Comparison of ENCODE assay signal across 8 mouse cellular contexts in the genomic region with DNA sequence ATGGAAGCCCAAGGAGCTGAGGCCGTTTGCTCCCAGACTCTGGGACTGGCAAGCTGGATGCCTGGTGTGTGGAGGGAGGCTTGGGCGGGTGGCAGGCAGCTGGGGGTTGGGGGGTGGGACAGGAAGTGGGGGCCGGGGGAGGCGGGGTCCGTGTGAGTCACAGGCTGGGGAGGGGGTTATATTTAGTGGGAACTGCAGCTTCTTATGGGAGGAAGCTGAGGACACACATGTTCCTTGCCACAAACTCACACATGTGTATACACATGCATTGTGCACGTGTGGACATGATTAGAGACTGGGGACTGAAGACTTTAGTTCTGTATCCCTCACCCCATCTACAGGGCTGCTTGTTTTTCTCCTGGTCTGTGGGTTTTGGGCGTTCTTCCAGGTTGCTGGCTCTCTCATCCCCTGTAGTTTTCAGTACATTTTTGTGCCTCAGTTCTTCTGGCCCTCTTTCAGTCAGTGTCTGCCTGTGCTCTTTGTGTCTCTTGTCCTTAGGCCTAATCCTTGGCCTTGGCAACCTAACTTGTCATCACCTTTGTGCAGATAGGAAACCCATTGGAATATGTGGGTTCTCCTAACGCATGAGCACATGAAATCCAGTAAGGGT. TPM values are rescaled to one million over a fixed set of nuclear protein-coding genes. Genes with fewer than 3 reads are reported as not detected.
DNase-seq lines count a peak whose midpoint lies in the region; ATAC-seq and TF ChIP-seq lines count a peak whose summit lies in the region.

No protein-coding gene starts in this region.

- no peak for TF ChIP-seq POLR2A in lung, adult 2 months (IDR thresholded peaks at IDR 0.05; ENCODE audit: borderline replicate concordance, extremely low read depth, low read depth, low read length)

- no peaks in the 10 kb centered on the region for H3K36me3 ChIP-seq in lung, embryonic 16.5 days (ENCODE audit: control insufficient read depth, insufficient read depth, low read length)
- no peaks in the 10 kb centered on the region for H3K36me3 ChIP-seq in hindbrain, embryonic 16.5 days (ENCODE audit: control insufficient read depth, insufficient read depth, low read length)
- H3K36me3 ChIP-seq in midbrain, embryonic 15.5 days (replicated peaks), result no peaks in the 10 kb centered on the region

- H3K4me1 ChIP-seq in lung, embryonic 16.5 days (replicated peaks; ENCODE audit: control insufficient read depth, insufficient read depth, low read length), result peaks cover 43% of the 10 kb centered on the region
- H3K4me1 ChIP-seq in lung, adult 2 months (ENCODE audit: control insufficient read depth, insufficient read depth, low read length), result peaks cover 4% of the 10 kb centered on the region
- H3K4me1 ChIP-seq in hindbrain, embryonic 16.5 days (ENCODE audit: control insufficient read depth, insufficient read depth, low read depth, low read length), result peaks cover 57% of the 10 kb centered on the region
- H3K4me1 ChIP-seq in midbrain, embryonic 15.5 days, result peaks cover 72% of the 10 kb centered on the region

- H3K4me3 ChIP-seq in lung, embryonic 16.5 days (ENCODE audit: low read length), result peak overlapping the region; percentile 63
- no peak overlapping the region for H3K4me3 ChIP-seq in lung, adult 2 months (replicated peaks; ENCODE audit: extremely low read depth, low read depth, low read length)
- peak overlapping the region; percentile 77 for H3K4me3 ChIP-seq in hindbrain, embryonic 16.5 days (ENCODE audit: low read length)
- H3K4me3 ChIP-seq in midbrain, embryonic 15.5 days, result peak overlapping the region; percentile 74

- peak overlapping the region; percentile 39; the same call in 1 of the 2 replicates for H3K9ac ChIP-seq in lung, embryonic 16.5 days (ENCODE audit: low read length)
- H3K9ac ChIP-seq in hindbrain, embryonic 16.5 days (ENCODE audit: low read depth, low read length), result peak overlapping the region; percentile 92
- H3K9ac ChIP-seq in midbrain, embryonic 15.5 days, result peak overlapping the region; percentile 81

- H3K4me2 ChIP-seq in lung, embryonic 16.5 days (ENCODE audit: low read depth, low read length), result peak overlapping the region; percentile 92
- peak overlapping the region; percentile 88 for H3K4me2 ChIP-seq in hindbrain, embryonic 16.5 days (ENCODE audit: low read length)
- H3K4me2 ChIP-seq in midbrain, embryonic 15.5 days, result peak overlapping the region; percentile 73

- TF ChIP-seq CTCF in lung, adult 2 months (IDR thresholded peaks at IDR 0.05; ENCODE audit: insufficient read depth, low read length), result no peak

- no peaks in the 10 kb centered on the region for H3K9me3 ChIP-seq in lung, embryonic 16.5 days (ENCODE audit: control insufficient read depth, low read length)
- no peaks in the 10 kb centered on the region for H3K9me3 ChIP-seq in hindbrain, embryonic 16.5 days (ENCODE audit: control insufficient read depth, low read length)
- no peaks in the 10 kb centered on the region for H3K9me3 ChIP-seq in midbrain, embryonic 15.5 days

- no peak for ATAC-seq in lung, embryonic 16.5 days (ENCODE audit: low read depth)
- ATAC-seq in hindbrain, embryonic 16.5 days, result no peak
- no peak for ATAC-seq in midbrain, embryonic 15.5 days (replicated peaks)
- ATAC-seq in megakaryocyte progenitor cell, adult 5-6 weeks (replicated peaks; ENCODE audit: poor library complexity), result no peak

- H3K27ac ChIP-seq in lung, embryonic 16.5 days (ENCODE audit: low read length), result peak overlapping the region; percentile 69
- H3K27ac ChIP-seq in hindbrain, embryonic 16.5 days (ENCODE audit: low read depth, low read length), result peak overlapping the region; percentile 96
- peak overlapping the region; percentile 97 for H3K27ac ChIP-seq in midbrain, embryonic 15.5 days

- WGBS in lung, embryonic 16.5 days, result 14% methylated on average over 8 of the region's 8 CpGs
- 21% methylated on average over 8 of the region's 8 CpGs for WGBS in lung, adult 2 months
- WGBS in hindbrain, embryonic 16.5 days, result 16% methylated on average over 7 of the region's 8 CpGs
- 6% methylated on average over 8 of the region's 8 CpGs for WGBS in midbrain, embryonic 15.5 days

- peak; percentile 13 for DNase-seq in adrenal gland, postnatal 14 days
- DNase-seq in adrenal gland, adult 8-10 months, result no peak
- DNase-seq in lung, adult 2 months, result no peak
- DNase-seq in adrenal gland, postnatal 25 days, result no peak

- 0 out of 2 replicates have a peak, but pooled peaks cover 2% of the 10 kb centered on the region for H3K27me3 ChIP-seq in lung, embryonic 16.5 days (ENCODE audit: control insufficient read depth, insufficient read depth, low read depth, low read length)
- no peaks in the 10 kb centered on the region for H3K27me3 ChIP-seq in hindbrain, embryonic 16.5 days (replicated peaks; ENCODE audit: control insufficient read depth, insufficient read depth, low read length)
- no peaks in the 10 kb centered on the region for H3K27me3 ChIP-seq in midbrain, embryonic 15.5 days (replicated peaks)

RNA-seq across cellular contexts. Expression of a gene that starts 3.4 kb away (rescaled TPM):
- 31.9 and 37.0 TPM in 2 replicates for total RNA-seq in adrenal gland, postnatal 14 days (2021)
- total RNA-seq in adrenal gland, adult 8-10 months (2022), result 10 to 100 TPM; 25.7 to 65.4 (median 45.9) TPM
- 5.5 and 7.9 TPM in 2 replicates for polyA plus RNA-seq in lung, embryonic 16.5 days (2015; fragmentation: Nextera tagmentation; extraction: Ambion mirVana)
- polyA plus RNA-seq in lung, adult 2 months (2012; rRNA removed), result 28.0 and 33.7 TPM in 2 replicates
- polyA plus RNA-seq in hindbrain, embryonic 16.5 days (2015; fragmentation: Nextera tagmentation; extraction: Ambion mirVana), result 23.1 and 23.4 TPM in 2 replicates
- 27.8 and 30.4 TPM in 2 replicates for polyA plus RNA-seq in midbrain, embryonic 15.5 days (2015; fragmentation: Nextera tagmentation; extraction: Ambion mirVana)
- 5.8 and 6.7 TPM in 2 replicates for total RNA-seq in megakaryocyte progenitor cell, adult 5-6 weeks (2015)
- total RNA-seq in megakaryocyte progenitor cell, adult 5-6 weeks (2017), result 3.8 and 4.1 TPM in 2 replicates
- total RNA-seq in adrenal gland, postnatal 25 days (2021), result 30.7 and 31.0 TPM in 2 replicates

RNA-seq across cellular contexts. Expression of a gene that starts 4.9 kb away (rescaled TPM):
- 1,177 and 1,207 TPM in 2 replicates for total RNA-seq in adrenal gland, postnatal 14 days (2021)
- 100 to 1,000 TPM; 323 to 415 (median 392) TPM for total RNA-seq in adrenal gland, adult 8-10 months (2022)
- polyA plus RNA-seq in lung, embryonic 16.5 days (2015; fragmentation: Nextera tagmentation; extraction: Ambion mirVana), result 90.0 and 92.0 TPM in 2 replicates
- 63.1 and 88.6 TPM in 2 replicates for polyA plus RNA-seq in lung, adult 2 months (2012; rRNA removed)
- 66.6 and 69.1 TPM in 2 replicates for polyA plus RNA-seq in hindbrain, embryonic 16.5 days (2015; fragmentation: Nextera tagmentation; extraction: Ambion mirVana)
- 57.2 and 57.6 TPM in 2 replicates for polyA plus RNA-seq in midbrain, embryonic 15.5 days (2015; fragmentation: Nextera tagmentation; extraction: Ambion mirVana)
- total RNA-seq in megakaryocyte progenitor cell, adult 5-6 weeks (2015), result 28.7 and 45.7 TPM in 2 replicates
- 43.6 and 49.1 TPM in 2 replicates for total RNA-seq in megakaryocyte progenitor cell, adult 5-6 weeks (2017)
- 391 and 422 TPM in 2 replicates for total RNA-seq in adrenal gland, postnatal 25 days (2021)

RNA-seq across cellular contexts. Expression of a gene that starts 19.7 kb away (rescaled TPM):
- total RNA-seq in adrenal gland, postnatal 14 days (2021), result 16.0 and 23.1 TPM in 2 replicates
- 10 to 100 TPM; 13.4 to 27.1 (median 20.5) TPM for total RNA-seq in adrenal gland, adult 8-10 months (2022)
- 30.1 and 30.7 TPM in 2 replicates for polyA plus RNA-seq in lung, embryonic 16.5 days (2015; fragmentation: Nextera tagmentation; extraction: Ambion mirVana)
- 16.7 and 20.8 TPM in 2 replicates for polyA plus RNA-seq in lung, adult 2 months (2012; rRNA removed)
- 21.0 and 25.4 TPM in 2 replicates for polyA plus RNA-seq in hindbrain, embryonic 16.5 days (2015; fragmentation: Nextera tagmentation; extraction: Ambion mirVana)
- 30.4 and 31.0 TPM in 2 replicates for polyA plus RNA-seq in midbrain, embryonic 15.5 days (2015; fragmentation: Nextera tagmentation; extraction: Ambion mirVana)
- total RNA-seq in megakaryocyte progenitor cell, adult 5-6 weeks (2015), result 9.5 and 9.8 TPM in 2 replicates
- total RNA-seq in megakaryocyte progenitor cell, adult 5-6 weeks (2017), result 9.5 and 14.7 TPM in 2 replicates
- total RNA-seq in adrenal gland, postnatal 25 days (2021), result 19.6 and 22.3 TPM in 2 replicates

RNA-seq across cellular contexts. Expression of a gene that starts 24.6 kb away (rescaled TPM):
- total RNA-seq in adrenal gland, postnatal 14 days (2021), result 47.3 and 53.2 TPM in 2 replicates
- total RNA-seq in adrenal gland, adult 8-10 months (2022), result 10 to 100 TPM; 55.7 to 61.0 (median 58.4) TPM
- polyA plus RNA-seq in lung, embryonic 16.5 days (2015; fragmentation: Nextera tagmentation; extraction: Ambion mirVana), result 58.1 and 59.5 TPM in 2 replicates
- 15.0 and 22.9 TPM in 2 replicates for polyA plus RNA-seq in lung, adult 2 months (2012; rRNA removed)
- 54.2 and 55.4 TPM in 2 replicates for polyA plus RNA-seq in hindbrain, embryonic 16.5 days (2015; fragmentation: Nextera tagmentation; extraction: Ambion mirVana)
- polyA plus RNA-seq in midbrain, embryonic 15.5 days (2015; fragmentation: Nextera tagmentation; extraction: Ambion mirVana), result 57.1 and 58.8 TPM in 2 replicates
- 34.5 and 37.9 TPM in 2 replicates for total RNA-seq in megakaryocyte progenitor cell, adult 5-6 weeks (2015)
- total RNA-seq in megakaryocyte progenitor cell, adult 5-6 weeks (2017), result 31.7 and 40.0 TPM in 2 replicates
- total RNA-seq in adrenal gland, postnatal 25 days (2021), result 55.7 and 64.6 TPM in 2 replicates

RNA-seq across cellular contexts. Expression of a gene that starts 29.2 kb away (rescaled TPM):
- 344 and 351 TPM in 2 replicates for total RNA-seq in adrenal gland, postnatal 14 days (2021)
- 100 to 1,000 TPM; 369 to 430 (median 397) TPM for total RNA-seq in adrenal gland, adult 8-10 months (2022)
- 515 and 536 TPM in 2 replicates for polyA plus RNA-seq in lung, embryonic 16.5 days (2015; fragmentation: Nextera tagmentation; extraction: Ambion mirVana)
- polyA plus RNA-seq in lung, adult 2 months (2012; rRNA removed), result 333 and 615 TPM in 2 replicates
- 576 and 581 TPM in 2 replicates for polyA plus RNA-seq in hindbrain, embryonic 16.5 days (2015; fragmentation: Nextera tagmentation; extraction: Ambion mirVana)
- 495 and 507 TPM in 2 replicates for polyA plus RNA-seq in midbrain, embryonic 15.5 days (2015; fragmentation: Nextera tagmentation; extraction: Ambion mirVana)
- 387 and 444 TPM in 2 replicates for total RNA-seq in megakaryocyte progenitor cell, adult 5-6 weeks (2015)
- total RNA-seq in megakaryocyte progenitor cell, adult 5-6 weeks (2017), result 242 and 274 TPM in 2 replicates
- total RNA-seq in adrenal gland, postnatal 25 days (2021), result 406 and 407 TPM in 2 replicates

Comparison
In these comparisons a context has a peak if more than half of its experiments do, and no peak if none do; other contexts are left out.
1. H3K9ac ChIP-seq: peak in every context shown above with its lines; median percentile 92 in hindbrain, embryonic 16.5 days; 81 in midbrain, embryonic 15.5 days; 39 in lung, embryonic 16.5 days.